Mouse (Mus musculus) heart, adult 11 months (tissue): Measurements from ENCODE around the gene Stac2.

Experiments used
- DNase-seq: peaks from one replicate; pipeline ENCODE4 v3.0.0; 2022

Stac2 gene

GRCm38 (mm10) chr11:98049672-98050519 is 3.4 kb downstream of the Stac2 start:
- DNase-seq = no peak

DNA sequence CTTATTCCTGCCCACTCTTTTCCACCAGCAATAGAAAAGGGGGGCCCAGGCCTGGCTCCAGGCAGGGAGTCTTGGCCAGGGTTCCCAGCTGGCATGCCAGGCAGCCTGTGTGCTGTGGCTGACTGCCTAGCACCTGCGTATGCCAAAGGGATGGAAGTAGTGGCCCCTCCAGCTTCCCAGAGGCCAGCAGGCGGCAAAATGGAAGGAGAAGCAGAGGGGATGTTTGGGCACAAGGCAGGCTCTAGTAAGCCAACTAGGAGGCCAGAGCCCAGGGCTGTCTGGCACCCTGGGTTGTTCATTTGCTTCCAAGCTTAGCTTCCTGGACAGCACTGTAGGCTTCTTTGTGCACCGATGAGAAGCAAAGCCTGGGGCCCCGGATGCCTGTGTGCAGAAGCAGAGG is 5.5 kb downstream of the Stac2 start:
- no peak for DNase-seq

DNA sequence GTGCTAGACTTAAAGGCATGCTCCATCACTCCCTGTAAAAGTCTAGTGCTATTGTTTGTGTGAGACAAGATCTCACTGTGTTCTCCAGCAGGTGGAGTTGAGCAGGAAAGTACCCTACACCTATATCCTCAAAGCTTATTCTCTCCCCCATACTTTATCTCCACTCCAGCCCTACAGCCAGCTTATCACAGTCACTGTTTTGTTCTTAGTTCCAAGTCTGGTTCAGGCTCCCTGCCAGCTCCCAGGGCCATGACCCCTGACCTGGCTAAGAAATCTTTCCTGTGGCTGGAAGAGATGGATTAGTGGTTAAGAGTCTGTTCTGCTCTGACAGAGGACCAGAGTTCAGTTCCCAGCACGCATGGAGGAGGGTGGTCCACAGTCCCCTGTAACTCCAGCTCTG is 6.8 kb downstream of the Stac2 start:
- DNase-seq = no peak

- DNase-seq = no peak
These were observed 7.7 kb downstream of the Stac2 start for GRCm38 (mm10) chr11:98045596-98045995.

GRCm38 (mm10) chr11:98044074-98044473 is 9.2 kb downstream of the Stac2 start:
- DNase-seq = no peak

DNA sequence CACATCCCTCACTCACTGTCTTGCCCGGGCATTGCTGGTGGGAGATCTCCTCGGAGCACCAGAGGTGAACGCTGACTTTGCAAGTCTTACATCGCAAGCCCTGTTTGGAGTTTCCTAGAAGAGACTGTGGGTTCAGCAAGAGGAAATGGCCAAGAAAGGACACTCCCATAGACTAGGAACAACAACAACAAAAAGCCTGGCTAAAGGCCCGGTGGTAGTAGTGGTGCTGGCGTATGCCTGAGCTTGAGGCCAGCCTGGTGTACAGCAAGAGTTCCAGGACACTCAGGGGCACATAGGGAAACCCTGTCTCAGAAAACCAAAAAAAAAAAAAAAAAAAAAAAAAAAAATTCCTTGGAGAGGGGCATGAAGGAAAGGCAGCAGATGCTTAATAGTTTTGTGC is 10.5 kb downstream of the Stac2 start:
- no peak for DNase-seq

DNA sequence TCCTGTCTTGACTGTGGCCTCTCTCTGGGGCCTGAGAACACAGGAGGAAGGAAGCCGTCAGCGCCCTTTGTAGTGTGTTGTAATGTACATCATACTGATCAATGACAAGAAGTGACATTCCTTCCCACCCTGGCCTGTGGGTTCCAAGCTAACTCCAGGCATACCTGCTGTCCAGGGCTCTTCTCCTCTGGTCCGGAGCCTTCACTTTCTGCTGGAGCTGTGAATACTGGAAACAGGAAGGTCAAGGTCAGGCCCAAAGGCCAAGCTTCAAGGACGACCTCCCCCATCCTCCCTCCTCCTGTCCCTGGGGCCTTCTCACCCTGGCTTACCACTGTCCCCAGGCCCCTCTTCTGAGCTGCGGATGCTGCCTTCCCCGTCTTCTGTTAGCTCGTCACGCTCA is 12.3 kb downstream of the Stac2 start:
- DNase-seq = no peak

DNA sequence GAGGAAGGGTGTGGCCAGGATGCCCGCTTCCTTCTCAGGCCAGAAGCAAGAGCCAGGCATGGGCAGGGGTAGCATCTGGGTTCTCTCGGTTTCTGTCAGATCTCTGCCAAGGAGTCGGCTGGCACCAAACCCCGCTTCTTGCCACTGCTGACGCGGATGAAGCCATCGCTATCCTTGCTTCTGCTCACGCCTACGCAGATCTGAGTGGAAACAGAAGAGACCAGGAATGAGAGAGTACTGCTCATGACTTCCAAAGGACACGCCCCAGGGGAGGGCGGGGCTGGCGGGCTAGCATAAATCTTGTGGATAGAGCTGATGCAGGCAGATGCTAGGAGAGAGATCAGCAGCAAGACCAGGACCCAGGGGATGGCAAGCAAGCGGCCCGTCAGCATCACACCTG is 15.4 kb downstream of the Stac2 start:
- no peak for DNase-seq

- peak; percentile 95 for DNase-seq
These were observed 17.3 kb downstream of the Stac2 start for GRCm38 (mm10) chr11:98035977-98036377.

- no peak for DNase-seq
These were observed 18.4 kb downstream of the Stac2 start for GRCm38 (mm10) chr11:98034840-98035239.

DNA sequence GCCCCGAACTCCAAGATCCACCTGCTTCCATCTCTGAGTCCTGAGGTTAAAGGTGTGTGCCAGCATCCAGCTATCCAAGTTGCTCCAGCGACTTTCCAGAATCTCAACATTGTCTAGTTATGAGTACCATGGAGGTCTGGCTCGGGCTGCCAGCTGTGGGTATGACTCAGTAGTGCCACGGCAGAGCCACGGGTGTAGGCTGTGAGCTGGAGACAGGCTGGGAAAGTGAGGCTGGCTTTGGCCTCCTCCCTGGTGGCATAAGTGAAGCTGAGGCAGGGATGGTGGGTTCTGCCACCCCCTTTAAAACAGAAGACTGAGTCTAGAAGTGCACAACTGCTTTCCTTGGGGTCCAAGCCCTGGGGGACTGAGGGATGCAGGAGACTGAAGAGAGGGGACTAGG is 19.2 kb downstream of the Stac2 start:
- DNase-seq = no peak

DNA sequence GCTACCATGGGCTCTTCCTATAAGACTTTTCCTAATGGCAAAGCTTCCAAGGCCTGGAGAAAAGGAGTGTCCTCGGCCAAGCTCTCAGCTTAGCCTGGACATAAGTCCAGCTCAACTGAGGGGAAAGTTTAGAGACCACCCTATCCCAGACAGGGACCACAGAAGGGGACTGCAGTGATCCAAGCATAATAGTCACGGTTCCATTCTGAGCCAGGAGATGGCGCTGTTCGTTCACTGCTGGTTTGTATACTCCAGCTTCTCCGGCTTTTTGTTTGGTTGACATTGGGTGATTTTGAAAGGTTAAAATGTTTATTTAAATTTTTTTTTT is 21.9 kb downstream of the Stac2 start:
- DNase-seq = no peak

GRCm38 (mm10) chr11:98030701-98031442 is 22.4 kb downstream of the Stac2 start:
- no peak for DNase-seq

GRCm38 (mm10) chr11:98027785-98028184 is 25.5 kb downstream of the Stac2 start:
- DNase-seq = no peak

DNA sequence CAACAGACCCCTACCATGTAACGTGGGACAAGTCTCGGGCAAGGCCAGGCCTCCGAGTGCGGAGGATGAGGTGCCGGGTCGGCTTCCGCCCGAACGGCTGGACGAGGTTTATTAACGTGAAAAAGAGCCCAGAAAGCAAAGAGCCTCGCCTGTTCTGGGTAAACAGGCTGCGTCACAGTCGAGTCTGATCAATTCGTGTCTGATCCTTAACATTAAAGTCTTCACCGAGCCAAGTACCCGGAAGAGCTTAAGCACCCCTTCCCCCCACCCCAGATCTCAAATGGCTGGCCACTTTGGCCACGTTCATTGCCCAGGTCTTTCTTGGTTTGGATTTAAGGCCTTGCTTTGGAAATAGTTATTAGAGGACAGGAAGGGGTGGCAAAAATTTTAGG is 26.0 kb downstream of the Stac2 start:
- no peak for DNase-seq

- DNase-seq = peak; percentile 99
These were observed 26.5 kb downstream of the Stac2 start, which contains the start of gene Rpl19 for GRCm38 (mm10) chr11:98026570-98027296. Gene Rpl19 (plus strand): TSS chr11:98026710.

GRCm38 (mm10) chr11:98026248-98026569 is 27.1 kb downstream of the Stac2 start:
- no peak for DNase-seq

DNA sequence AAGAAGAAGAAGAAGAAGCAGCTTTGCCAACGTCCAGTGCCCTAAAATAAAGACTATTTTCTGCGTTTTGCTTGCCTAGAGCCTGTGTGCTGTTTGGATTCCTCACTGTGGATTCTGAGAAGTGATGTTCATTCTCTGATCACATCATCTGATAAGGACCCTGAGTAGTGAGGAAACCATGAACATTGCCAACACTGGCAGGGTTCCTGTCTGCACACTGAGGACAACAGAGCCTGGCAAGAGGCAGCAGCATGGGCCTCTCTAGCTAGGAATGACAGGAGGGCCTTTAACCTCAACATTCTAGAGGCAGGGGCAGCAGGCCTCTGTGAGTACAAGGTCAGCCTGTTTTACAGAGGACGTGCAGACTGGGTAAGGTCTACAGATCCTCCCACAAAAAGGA is 28.7 kb downstream of the Stac2 start:
- no peak for DNase-seq

GRCm38 (mm10) chr11:98022555-98023371 is 30.5 kb downstream of the Stac2 start, which contains the start of gene Cacnb1:
Gene Cacnb1 (minus strand): TSS chr11:98023034.
- peak; percentile 98 for DNase-seq

DNA sequence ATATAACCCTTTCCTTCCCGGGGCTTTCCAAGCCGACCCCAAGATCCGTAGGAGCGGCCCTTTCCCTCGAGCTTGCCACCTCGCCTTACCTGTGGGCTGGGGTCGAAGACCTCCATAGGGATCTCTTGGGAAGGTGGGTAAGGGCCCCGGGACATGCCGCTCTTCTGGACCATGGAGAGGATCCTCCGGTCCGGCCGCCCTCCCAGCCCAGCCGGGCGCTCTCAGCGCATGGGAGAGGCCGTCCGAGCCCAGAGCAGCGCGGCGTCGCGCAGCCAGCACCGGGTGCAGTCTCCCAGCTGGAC is 31.1 kb downstream of the Stac2 start:
- no peak for DNase-seq

DNA sequence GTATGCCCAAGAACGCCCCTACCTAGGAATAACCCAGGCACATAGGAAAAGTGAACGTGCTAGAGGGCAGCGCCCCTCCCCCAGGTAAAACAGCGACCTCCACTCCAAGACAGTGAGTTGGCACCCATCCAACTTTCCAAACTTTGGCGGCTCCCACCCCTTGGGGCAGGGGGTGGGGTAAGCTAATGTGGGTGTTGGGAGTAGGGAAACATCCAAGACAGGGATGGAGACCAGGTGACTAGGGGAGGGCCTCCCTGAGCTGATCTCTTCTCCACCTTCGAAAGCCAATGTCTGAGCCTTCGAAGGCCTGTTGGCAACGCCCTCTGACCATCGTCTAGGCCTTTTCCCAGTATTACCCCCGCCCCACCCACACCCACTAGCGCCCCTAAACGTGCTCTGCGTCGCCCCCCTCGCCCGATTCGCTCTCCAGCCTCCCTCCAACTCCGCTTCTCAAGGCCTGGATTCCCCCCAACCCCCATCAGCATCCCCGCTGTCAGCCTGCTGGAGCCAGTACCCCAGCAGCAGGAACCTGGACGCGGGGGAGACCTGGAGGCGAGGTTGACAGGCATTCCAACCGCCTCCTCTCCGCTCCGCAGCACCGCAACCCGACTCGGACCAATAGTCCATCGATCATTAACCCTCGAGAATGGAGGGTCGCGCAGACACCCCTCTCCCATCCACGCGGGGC is 31.6 kb downstream of the Stac2 start:
- DNase-seq = peak; percentile 95

GRCm38 (mm10) chr11:98021118-98021517 is 32.1 kb downstream of the Stac2 start:
- no peak for DNase-seq

DNA sequence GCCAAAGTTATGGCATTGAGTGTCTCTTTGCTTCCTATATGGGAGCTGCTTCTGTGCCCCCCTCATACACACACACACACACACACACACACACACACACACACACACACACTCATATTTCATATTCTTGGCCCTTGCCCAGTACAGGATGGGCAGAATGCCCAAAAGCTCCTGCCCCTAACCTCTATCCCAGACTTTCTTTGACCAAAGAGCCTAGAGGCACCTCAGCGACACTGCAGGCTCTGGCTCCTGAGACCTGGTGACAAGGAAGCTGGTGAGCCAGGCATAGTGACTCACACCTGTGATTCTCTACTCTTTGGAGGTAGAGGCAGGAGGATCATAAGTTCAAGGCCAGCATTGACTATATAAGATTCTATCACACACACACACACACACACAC is 32.6 kb downstream of the Stac2 start:
- no peak for DNase-seq
